Mouse (Mus musculus) ovary, postnatal 10 days (tissue): Measurements from ENCODE around the gene Nudt8.
"Not testable (repeated sequence)": the region's sequence is repeated elsewhere in the genome, so short reads cannot be mapped to it uniquely, and the experiment has no call there.

Source experiments
- DNase-seq: peaks from one replicate; pipeline ENCODE4 v3.0.0; 2022; ENCODE audit warnings: low spot score

Gene Nudt8

GRCm38 (mm10) chr19:4015635-4016034 lies 15.3 kb downstream of the Nudt8 start:
- DNase-seq: no peak

GRCm38 (mm10) chr19:4017921-4018587 lies 17.7 kb downstream of the Nudt8 start:
- DNase-seq: no peak

GRCm38 (mm10) chr19:4018743-4019583 lies 18.6 kb downstream of the Nudt8 start:
- DNase-seq: no peak

- no peak for DNase-seq
Observed at GRCm38 (mm10) chr19:4023185-4023584, 22.8 kb downstream of the Nudt8 start.

GRCm38 (mm10) chr19:4027576-4027975 lies 27.2 kb downstream of the Nudt8 start:
- no peak for DNase-seq

- DNase-seq: no peak
Observed at GRCm38 (mm10) chr19:4032668-4033067, 32.3 kb downstream of the Nudt8 start.

- no peak for DNase-seq
Observed at GRCm38 (mm10) chr19:4033298-4033697, 32.9 kb downstream of the Nudt8 start.

GRCm38 (mm10) chr19:4033742-4034141 lies 33.4 kb downstream of the Nudt8 start:
- no peak for DNase-seq

GRCm38 (mm10) chr19:4036327-4037045 lies 36.1 kb downstream of the Nudt8 start:
- DNase-seq: no peak

GRCm38 (mm10) chr19:4037154-4037787 lies 36.9 kb downstream of the Nudt8 start:
- not testable (repeated sequence) for DNase-seq

- peak; percentile 64 for DNase-seq
Observed at GRCm38 (mm10) chr19:4037788-4038232, 37.4 kb downstream of the Nudt8 start, which contains the start of gene Gstp1. TSS of gene Gstp1 (minus strand) at chr19:4037985.

- not testable (repeated sequence) for DNase-seq
Observed at GRCm38 (mm10) chr19:4040941-4041340, 40.6 kb downstream of the Nudt8 start.

- not testable (repeated sequence) for DNase-seq
Observed at GRCm38 (mm10) chr19:4041500-4041899, 41.1 kb downstream of the Nudt8 start.

- DNase-seq: no peak
Observed at GRCm38 (mm10) chr19:4042124-4042523, 41.7 kb downstream of the Nudt8 start.

GRCm38 (mm10) chr19:4044109-4044508 lies 43.7 kb downstream of the Nudt8 start:
- not testable (repeated sequence) for DNase-seq

GRCm38 (mm10) chr19:4045966-4046865 lies 45.8 kb downstream of the Nudt8 start, which contains the start of gene Gstp2:
TSS of gene Gstp2 (minus strand) at chr19:4046023.
- peak; percentile 29 for DNase-seq

GRCm38 (mm10) chr19:4046866-4047254 lies 46.5 kb downstream of the Nudt8 start:
- DNase-seq: no peak

- DNase-seq: peak; percentile 49
Observed at GRCm38 (mm10) chr19:4047859-4048258, 47.5 kb downstream of the Nudt8 start.

GRCm38 (mm10) chr19:4049069-4049468 lies 48.7 kb downstream of the Nudt8 start:
- not testable (repeated sequence) for DNase-seq

GRCm38 (mm10) chr19:4051016-4051415 lies 50.6 kb downstream of the Nudt8 start:
- no peak for DNase-seq
